Mouse (Mus musculus) midbrain, embryonic 14.5 days (tissue): ENCODE measurements around the gene Ncf1. TPM values are rescaled to one million over a fixed set of nuclear protein-coding genes. Genes with fewer than 3 reads are reported as not detected.

ENCODE experiments used
- ATAC-seq: fragments of 200-750 bp; cut with Nextera tagmentation; 2 replicates; pipeline ENCODE4 v1.8.0; 2017; ENCODE audit warnings: moderate number of reproducible peaks, moderate library complexity; ENCODE audit not compliant: low FRiP score, low TSS enrichment
- DNase-seq: peaks from one replicate; pipeline ENCODE4 v3.0.0-alpha.2; 2015
- H3K27ac ChIP-seq: fragments of 300-500 bp; sonication (generic); replicated peaks from 2 replicates; pipeline ENCODE4 v1.5.1; 2014; ENCODE audit warnings: mild to moderate bottlenecking, low read depth, low read length, moderate library complexity
- H3K27me3 ChIP-seq: fragments of 300-500 bp; sonication (generic); 2 replicates; pipeline ENCODE4 v1.6.1; 2014; ENCODE audit warnings: low read length, control low read depth, mixed read lengths; ENCODE audit not compliant: control insufficient read depth, insufficient read depth
- H3K36me3 ChIP-seq: fragments of 300-500 bp; sonication (generic); 2 replicates; pipeline ENCODE4 v1.6.1; 2014; ENCODE audit warnings: low read length, control low read depth; ENCODE audit not compliant: control insufficient read depth, insufficient read depth
- H3K4me1 ChIP-seq: fragments of 300-500 bp; sonication (generic); 2 replicates; pipeline ENCODE4 v1.6.1; 2014; ENCODE audit warnings: mild to moderate bottlenecking, antibody characterized with exemption, low read length, control low read depth; ENCODE audit not compliant: control insufficient read depth, insufficient read depth
- H3K4me2 ChIP-seq: fragments of 300-500 bp; sonication (generic); 2 replicates; pipeline ENCODE4 v1.6.1; 2014; ENCODE audit warnings: mild to moderate bottlenecking, low read length, moderate library complexity
- H3K4me3 ChIP-seq: fragments of 300-500 bp; sonication (generic); replicated peaks from 2 replicates; pipeline ENCODE4 v1.5.1; 2014; ENCODE audit warnings: low read depth, low read length
- H3K9ac ChIP-seq: fragments of 300-500 bp; sonication (generic); replicated peaks from 2 replicates; pipeline ENCODE4 v1.6.1; 2014; ENCODE audit warnings: mild to moderate bottlenecking, low read length, moderate library complexity
- H3K9me3 ChIP-seq: fragments of 300-500 bp; sonication (generic); 2 replicates; pipeline ENCODE4 v1.6.1; 2016; ENCODE audit warnings: low read length, control low read depth, mixed read lengths; ENCODE audit not compliant: control insufficient read depth
- WGBS: fragments of 180-500 bp; shearing (Covaris S2); extraction: QIAGEN DNeasy Blood & Tissue Kit; methylation state at CpG from one replicate; pipeline ENCODE4 v1.1.7; 2014; 5-methylcytosine and 5-hydroxymethylcytosine counted together
- polyA plus RNA-seq: library from polyadenylated mRNA; unstranded; fragments of >200 nt; fragmentation: Nextera tagmentation; extraction: Ambion mirVana; gene quantifications from 2 replicates; pipeline ENCODE4 v1.2.1, GENCODE M21; 2014

Ncf1 gene
- polyA plus RNA-seq, 1 experiment from 2014 or later, result 2.8 TPM

- Histone ChIP-seq H3K36me3 (peaks cover 39% of the 10 kb centered on the region), H3K27me3 (no peaks in the 10 kb centered on the region), H3K4me1 (no peaks in the 10 kb centered on the region), H3K9me3 (no peaks in the 10 kb centered on the region), H3K4me2 (no peak overlapping the region), H3K4me3 (no peak overlapping the region), H3K9ac (no peak overlapping the region), H3K27ac (no peak overlapping the region)
- DNase-seq, result no peak
- WGBS, result 78% methylated on average over 12 of the region's 12 CpGs
- ATAC-seq, result no peak
Measured at GRCm38 (mm10) chr5:134214021-134214806, 15.2 kb downstream of the Ncf1 start.

- Histone ChIP-seq H3K36me3 (peaks cover 18% of the 10 kb centered on the region), H3K4me1 (no peaks in the 10 kb centered on the region), H3K9me3 (no peaks in the 10 kb centered on the region), H3K4me2 (no peak overlapping the region), H3K27me3 (no peaks in the 10 kb centered on the region), H3K4me3 (no peak overlapping the region), H3K9ac (no peak overlapping the region), H3K27ac (no peak overlapping the region)
- ATAC-seq, result no peak
- WGBS, result 72% methylated on average over 11 of the region's 11 CpGs
- DNase-seq, result no peak
Measured at GRCm38 (mm10) chr5:134209931-134210554, 19.4 kb downstream of the Ncf1 start.

- H3K9me3 ChIP-seq, result no peaks in the 10 kb centered on the region
- H3K4me3 ChIP-seq, result no peak overlapping the region
- H3K4me1 ChIP-seq, result no peaks in the 10 kb centered on the region
- DNase-seq (no peak), ATAC-seq (no peak)
- no peaks in the 10 kb centered on the region for H3K27me3 ChIP-seq
- no peak overlapping the region for H3K4me2 ChIP-seq
- no peak overlapping the region for H3K9ac ChIP-seq
- WGBS, result 88% methylated on average over 10 of the region's 10 CpGs
- no peak overlapping the region for H3K27ac ChIP-seq
- H3K36me3 ChIP-seq, result peaks cover 29% of the 10 kb centered on the region
Measured at GRCm38 (mm10) chr5:134206721-134207120, 22.7 kb downstream of the Ncf1 start.

- H3K4me1 ChIP-seq, result no peaks in the 10 kb centered on the region
- no peak overlapping the region for H3K4me3 ChIP-seq
- DNase-seq (no peak), ATAC-seq (no peak)
- H3K27me3 ChIP-seq, result no peaks in the 10 kb centered on the region
- H3K27ac ChIP-seq, result no peak overlapping the region
- 87% methylated on average over 8 of the region's 8 CpGs for whole genome bisulfite sequencing
- no peaks in the 10 kb centered on the region for H3K9me3 ChIP-seq
- H3K36me3 ChIP-seq, result peaks cover 44% of the 10 kb centered on the region
- H3K9ac ChIP-seq, result no peak overlapping the region
- H3K4me2 ChIP-seq, result no peak overlapping the region
Measured at GRCm38 (mm10) chr5:134193664-134194063, 35.8 kb downstream of the Ncf1 start.

- H3K9ac ChIP-seq, result no peak overlapping the region
Measured at GRCm38 (mm10) chr5:134188571-134188970, 40.9 kb downstream of the Ncf1 start.

GRCm38 (mm10) chr5:134186961-134187731, 42.3 kb downstream of the Ncf1 start:
- Histone ChIP-seq H3K9me3 (no peaks in the 10 kb centered on the region), H3K4me2 (no peak overlapping the region), H3K27me3 (no peaks in the 10 kb centered on the region), H3K4me3 (no peak overlapping the region), H3K4me1 (peaks cover 13% of the 10 kb centered on the region), H3K9ac (no peak overlapping the region), H3K36me3 (peaks cover 4% of the 10 kb centered on the region; the same call in 1 of the 2 replicates), H3K27ac (no peak overlapping the region)
- ATAC-seq, result no peak
- peak; percentile 53 for DNase-seq
- 76% methylated on average over 4 of the region's 4 CpGs for WGBS

More at GRCm38 (mm10) chr5:134188571-134188970, 40.9 kb downstream of the Ncf1 start:
- no peak overlapping the region for H3K27ac ChIP-seq
- WGBS, result 90% methylated on average over 7 of the region's 7 CpGs
- DNase-seq, result no peak
- no peak overlapping the region for H3K4me3 ChIP-seq
- ATAC-seq, result no peak
- no peak overlapping the region for H3K4me2 ChIP-seq
- peaks cover 11% of the 10 kb centered on the region; the same call in 1 of the 2 replicates for H3K36me3 ChIP-seq
- peaks cover under 1% of the 10 kb centered on the region; the same call in 1 of the 2 replicates for H3K4me1 ChIP-seq
- no peaks in the 10 kb centered on the region for H3K27me3 ChIP-seq
- H3K9me3 ChIP-seq, result no peaks in the 10 kb centered on the region

- no peak overlapping the region for H3K27ac ChIP-seq
- ATAC-seq, result no peak
- WGBS, result 93% methylated on average over 3 of the region's 3 CpGs
- no peak overlapping the region for H3K9ac ChIP-seq
- H3K4me1 ChIP-seq, result peaks cover 13% of the 10 kb centered on the region
- peaks cover 4% of the 10 kb centered on the region; the same call in 1 of the 2 replicates for H3K36me3 ChIP-seq
- H3K27me3 ChIP-seq, result no peaks in the 10 kb centered on the region
- H3K4me3 ChIP-seq, result no peak overlapping the region
- no peaks in the 10 kb centered on the region for H3K9me3 ChIP-seq
- H3K4me2 ChIP-seq, result no peak overlapping the region
- no peak for DNase-seq
Measured at GRCm38 (mm10) chr5:134186059-134186458, 43.4 kb downstream of the Ncf1 start.

- under 1% methylated on average over 92 of the region's 92 CpGs for WGBS
- Histone ChIP-seq H3K4me3 (peak within 1 kb of the TSS; percentile 70), H3K9ac (peak within 1 kb of the TSS; percentile 84), H3K4me1 (peaks cover 13% of the 10 kb centered on the region), H3K4me2 (peak within 1 kb of the TSS; percentile 88), H3K27me3 (no peaks in the 10 kb centered on the region), H3K9me3 (no peaks in the 10 kb centered on the region), H3K27ac (peak within 1 kb of the TSS; percentile 97), H3K36me3 (no peaks in the 10 kb centered on the region)
- DNase-seq, result peak; percentile 100
- peak; percentile 95 for ATAC-seq
Measured at GRCm38 (mm10) chr5:134183880-134184808, 45.3 kb downstream of the Ncf1 start, which contains the start of gene Gtf2ird2. TSS of gene Gtf2ird2 (plus strand) at chr5:134184019.
